Mouse (Mus musculus) ES-E14 (cell line): Measurements from ENCODE around the gene Fgf2. TPM values are rescaled to one million over a fixed set of nuclear protein-coding genes. Genes with fewer than 3 reads are reported as not detected.

Experiments used
- DNase-seq: peaks from one replicate; pipeline ENCODE4 v3.0.0-alpha.2; 2013; ENCODE audit warnings: low read depth, low spot score
- H3K27ac ChIP-seq: 2 replicates; pipeline ENCODE4 v1.5.1; 2012; ENCODE audit warnings: low read depth, mild to moderate bottlenecking, low read length, moderate library complexity, mixed read lengths; ENCODE audit not compliant: poor library complexity, insufficient read depth, severe bottlenecking
- H3K36me3 ChIP-seq: 2 replicates; pipeline ENCODE4 v1.6.1; 2012; ENCODE audit warnings: mild to moderate bottlenecking, low read length, moderate library complexity, mixed read lengths; ENCODE audit not compliant: control insufficient read depth, poor library complexity, insufficient read depth, severe bottlenecking
- H3K4me1 ChIP-seq, 2 experiments: fragments of 150-350 bp in 1 of 2; sonication (generic) in 1 of 2; 2 replicates each; pipeline ENCODE4 v1.6.1; 2012; ENCODE audit warnings: low read length in 2 of 2, mild to moderate bottlenecking in 1 of 2, mixed read lengths in 1 of 2; ENCODE audit not compliant: control insufficient read depth in 2 of 2, insufficient read depth in 2 of 2, poor library complexity in 1 of 2
- H3K4me3 ChIP-seq, 2 experiments: fragments of 150-350 bp in 1 of 2; sonication (generic) in 1 of 2; 2 replicates each; pipeline ENCODE4 v1.5.1; 2012; ENCODE audit warnings: low read length in 2 of 2, low read depth in 1 of 2, mild to moderate bottlenecking in 1 of 2, mixed read lengths in 1 of 2; ENCODE audit not compliant: insufficient read depth in 1 of 2, poor library complexity in 1 of 2, severe bottlenecking in 1 of 2
- H3K9ac ChIP-seq: 2 replicates; pipeline ENCODE4 v1.6.1; 2012; ENCODE audit warnings: low read depth, mild to moderate bottlenecking, low read length, mixed read lengths; ENCODE audit not compliant: poor library complexity, insufficient read depth, severe bottlenecking
- H3K9me3 ChIP-seq: fragments of 150-350 bp; sonication (generic); 2 replicates; pipeline ENCODE4 v1.6.1; 2012; ENCODE audit warnings: low read depth, mild to moderate bottlenecking, low read length; ENCODE audit not compliant: control insufficient read depth, insufficient read depth
- CHD2 ChIP-seq: IDR thresholded peaks from 2 replicates; pipeline ENCODE4 v1.6.1; 2014; ENCODE audit warnings: mild to moderate bottlenecking, low read depth, low read length, inconsistent platforms
- HCFC1 ChIP-seq: IDR thresholded peaks from 2 replicates; pipeline ENCODE4 v1.6.1; 2012; ENCODE audit warnings: low read length, inconsistent platforms, borderline replicate concordance; ENCODE audit not compliant: insufficient read depth
- MAFK ChIP-seq: IDR thresholded peaks from 2 replicates; pipeline ENCODE4 v1.6.1; 2014; ENCODE audit warnings: mild to moderate bottlenecking, low read depth, low read length, inconsistent platforms; ENCODE audit not compliant: insufficient read depth
- ZC3H11A ChIP-seq: IDR thresholded peaks from 2 replicates; pipeline ENCODE4 v1.6.1; 2012; ENCODE audit warnings: low read depth, mild to moderate bottlenecking, inconsistent platforms, low read length, borderline replicate concordance
- ZNF384 ChIP-seq: IDR thresholded peaks from 2 replicates; pipeline ENCODE4 v1.6.1; 2012; ENCODE audit warnings: low read depth, low read length, inconsistent platforms
- in situ Hi-C, 2 experiments: fragments of 600-800 bp; cut with MboI; formaldehyde crosslinking; loops; one replicate each; pipeline ENCODE4 v1.15.1; 2025; ENCODE audit warnings: low sequenced_read_pairs in 2 of 2, inconsistent platforms in 1 of 2; ENCODE audit not compliant: unreplicated experiment in 2 of 2
- total RNA-seq: library from RNA; depleted of rRNA; stranded (reverse); fragments of 300-350 nt; gene quantifications from 2 replicates; pipeline ENCODE4 v1.2.3, GENCODE M21; 2012; rRNA removed

The Fgf2 gene
- total RNA-seq, 1 experiment = 0.45 TPM

DNA sequence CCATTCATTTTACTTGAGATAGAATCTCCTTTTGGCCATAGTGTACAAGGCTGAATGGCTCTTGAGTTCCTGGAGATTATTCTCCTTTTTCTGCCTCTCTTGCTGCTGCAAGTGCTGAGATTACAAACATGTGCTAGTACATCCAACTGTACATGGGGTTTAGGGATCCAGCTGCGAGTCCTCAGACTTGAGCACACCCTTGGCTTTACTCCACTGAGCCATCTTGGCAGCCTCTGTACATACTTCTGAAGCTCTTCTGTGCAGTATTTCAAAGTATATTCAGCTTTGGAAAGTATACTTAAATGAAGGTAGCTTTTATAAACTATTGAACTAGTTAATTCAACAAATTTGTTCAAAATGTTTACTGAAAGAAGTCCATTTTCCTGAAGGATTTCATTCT lies 91.6 kb downstream of the Fgf2 start:
- Histone ChIP-seq H3K27ac (no peak overlapping the region), H3K36me3 (peaks cover 2% of the 10 kb centered on the region; the same call in 1 of the 2 replicates), H3K4me3 (no peak overlapping the region), H3K9me3 (no peaks in the 10 kb centered on the region), H3K9ac (no peak overlapping the region), H3K4me1 (no peaks in the 10 kb centered on the region)
- TF ChIP-seq HCFC1 (no peak), CHD2 (no peak), ZC3H11A (no peak), ZNF384 (no peak), MAFK (no peak)
- no peak for DNase-seq
- in situ Hi-C loops = no loop called here

DNA sequence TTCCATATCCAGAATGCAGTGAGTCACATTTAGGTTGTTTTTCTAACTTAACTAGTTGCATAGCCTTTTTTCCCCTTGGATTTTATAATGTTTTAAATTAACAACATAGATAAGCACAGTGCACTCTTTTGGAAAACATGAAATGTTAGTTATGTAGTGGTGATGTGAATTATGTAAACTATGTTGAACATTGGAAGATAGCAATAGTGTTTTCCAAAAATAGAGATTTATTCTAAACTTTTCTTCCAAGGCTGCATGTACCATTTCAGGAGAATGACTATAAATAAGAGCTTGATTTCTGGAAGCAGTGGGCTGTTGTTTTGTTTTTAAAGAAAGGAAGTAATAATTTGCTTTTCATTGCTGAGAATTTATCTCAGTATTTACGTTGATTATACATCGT lies 95.3 kb downstream of the Fgf2 start:
- H3K9me3 ChIP-seq = no peaks in the 10 kb centered on the region
- DNase-seq = no peak
- no peak overlapping the region for H3K27ac ChIP-seq
- H3K4me1 ChIP-seq = no peaks in the 10 kb centered on the region
- no peak overlapping the region for H3K9ac ChIP-seq
- H3K4me3 ChIP-seq = no peak overlapping the region
- TF ChIP-seq ZNF384 = no peak
- TF ChIP-seq HCFC1 = no peak
- no peak for TF ChIP-seq MAFK
- TF ChIP-seq ZC3H11A = no peak
- TF ChIP-seq CHD2 = no peak
- H3K36me3 ChIP-seq = peaks cover 2% of the 10 kb centered on the region; the same call in 1 of the 2 replicates
- in situ Hi-C loops = no loop called here

DNA sequence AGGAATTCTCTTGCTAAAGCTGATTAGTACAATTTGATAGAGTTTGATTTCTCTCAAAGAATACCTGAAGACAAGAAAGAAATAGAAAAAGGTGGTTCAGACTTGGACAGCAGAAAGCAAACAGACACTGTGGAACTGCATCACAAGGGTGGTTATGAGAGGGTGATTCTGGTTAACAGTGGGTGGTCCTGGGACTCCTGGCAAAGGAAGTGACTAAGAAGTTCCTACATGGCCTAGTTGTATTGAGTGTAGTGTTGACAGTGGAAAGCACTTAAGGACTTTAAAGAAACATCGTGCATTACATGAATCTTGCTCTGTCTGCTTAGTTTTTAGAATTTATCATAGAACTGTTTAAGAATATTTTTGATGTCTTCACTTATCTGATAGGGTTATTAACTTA lies 107.8 kb downstream of the Fgf2 start:
- Histone ChIP-seq H3K4me1 (no peaks in the 10 kb centered on the region), H3K36me3 (no peaks in the 10 kb centered on the region), H3K27ac (no peak overlapping the region), H3K9ac (no peak overlapping the region), H3K4me3 (no peak overlapping the region), H3K9me3 (no peaks in the 10 kb centered on the region)
- in situ Hi-C loops = no loop called here
- no peak for DNase-seq
- no peak for TF ChIP-seq MAFK
- TF ChIP-seq CHD2 = no peak
- TF ChIP-seq HCFC1 = no peak
- TF ChIP-seq ZC3H11A = no peak

Other genes with a start within 250 kb of the Fgf2 start
- gene Il2, start 222.4 kb upstream of the Fgf2 start, total RNA-seq = not detected in 2 replicates
- gene Il21, start 115.7 kb upstream of the Fgf2 start, total RNA-seq = not detected in 2 replicates
- gene Bbs12, start 35.8 kb upstream of the Fgf2 start, total RNA-seq = 5.7 and 7.1 TPM in 2 replicates
- gene Cetn4, start 35.6 kb upstream of the Fgf2 start, total RNA-seq = 0.16 and 0.22 TPM in 2 replicates
- gene Spata5, start 71.5 kb downstream of the Fgf2 start, total RNA-seq = 41.8 and 54.3 TPM in 2 replicates
- 3.0 and 4.0 TPM in 2 replicates for gene Nudt6, start 71.9 kb downstream of the Fgf2 start, total RNA-seq